Mouse (Mus musculus) kidney, adult 11 months (tissue): ENCODE data around the gene Gckr.

Experiments
- DNase-seq: peaks from one replicate; pipeline ENCODE4 v3.0.0; 2022

Gckr gene

DNA sequence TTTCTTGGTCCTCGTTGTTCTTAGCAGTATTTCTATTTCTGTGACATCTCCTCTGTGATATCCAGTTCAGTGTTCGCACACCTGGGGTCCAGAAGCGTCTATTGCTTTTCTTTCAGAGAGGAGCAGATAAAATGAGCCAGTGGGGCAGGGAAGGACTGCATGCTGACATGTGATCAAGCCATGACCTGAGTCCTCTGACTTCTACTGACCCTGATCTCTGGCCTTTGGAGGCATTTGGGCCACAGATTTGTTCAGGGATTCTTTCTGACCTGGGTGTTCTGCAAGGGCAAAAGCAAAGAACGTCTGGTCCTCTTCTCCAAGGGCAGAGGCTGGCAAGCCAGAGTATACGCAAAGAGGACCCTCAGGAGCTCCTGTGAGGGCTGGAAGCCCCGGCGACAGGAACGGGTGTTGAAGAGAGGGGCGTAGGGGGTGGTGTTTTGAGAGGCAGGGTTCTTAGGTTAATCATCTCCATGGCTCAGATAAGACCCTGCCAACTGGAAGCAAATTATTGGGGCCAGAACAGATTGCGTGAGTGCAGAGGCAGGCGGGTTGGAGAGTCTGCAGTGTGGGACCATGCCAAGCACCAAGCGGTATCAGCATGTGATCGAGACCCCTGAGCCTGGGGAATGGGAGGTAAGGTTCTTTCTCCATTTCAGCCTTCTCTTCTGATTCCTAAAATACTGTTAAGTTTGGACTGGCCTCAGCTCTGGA, at the start of gene Gckr:
Gene Gckr, plus strand, starts transcription at position 397 of the 711 bp plus-strand sequence.
- no peak for DNase-seq

DNA sequence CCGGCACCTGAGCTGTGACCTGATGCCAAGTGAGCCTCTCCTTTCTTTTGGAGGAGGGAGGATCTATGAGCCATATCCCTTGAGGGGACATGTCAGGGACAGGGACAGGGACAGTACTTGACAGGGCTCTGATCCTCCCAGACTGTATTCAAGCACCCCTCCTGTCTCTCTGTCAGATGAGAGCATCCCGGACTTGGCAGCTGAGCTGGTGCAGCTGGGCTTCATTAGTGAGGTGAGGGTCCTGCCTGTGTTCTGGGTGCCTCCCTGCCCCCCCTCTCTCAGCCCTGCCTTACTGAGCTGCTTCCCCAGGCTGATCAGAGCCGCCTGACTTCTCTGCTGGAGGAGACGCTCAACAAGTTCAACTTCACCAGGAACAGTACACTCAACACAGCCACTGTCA, 46.5 kb upstream of the Gckr start:
- no peak for DNase-seq

GRCm38 (mm10) chr5:31251541-31252101, 45.6 kb upstream of the Gckr start, which contains the start of gene Krtcap3:
Gene Krtcap3 (plus strand): TSS chr5:31251691.
- peak; percentile 76 for DNase-seq

GRCm38 (mm10) chr5:31252151-31252550, 45.1 kb upstream of the Gckr start:
- DNase-seq = no peak

DNA sequence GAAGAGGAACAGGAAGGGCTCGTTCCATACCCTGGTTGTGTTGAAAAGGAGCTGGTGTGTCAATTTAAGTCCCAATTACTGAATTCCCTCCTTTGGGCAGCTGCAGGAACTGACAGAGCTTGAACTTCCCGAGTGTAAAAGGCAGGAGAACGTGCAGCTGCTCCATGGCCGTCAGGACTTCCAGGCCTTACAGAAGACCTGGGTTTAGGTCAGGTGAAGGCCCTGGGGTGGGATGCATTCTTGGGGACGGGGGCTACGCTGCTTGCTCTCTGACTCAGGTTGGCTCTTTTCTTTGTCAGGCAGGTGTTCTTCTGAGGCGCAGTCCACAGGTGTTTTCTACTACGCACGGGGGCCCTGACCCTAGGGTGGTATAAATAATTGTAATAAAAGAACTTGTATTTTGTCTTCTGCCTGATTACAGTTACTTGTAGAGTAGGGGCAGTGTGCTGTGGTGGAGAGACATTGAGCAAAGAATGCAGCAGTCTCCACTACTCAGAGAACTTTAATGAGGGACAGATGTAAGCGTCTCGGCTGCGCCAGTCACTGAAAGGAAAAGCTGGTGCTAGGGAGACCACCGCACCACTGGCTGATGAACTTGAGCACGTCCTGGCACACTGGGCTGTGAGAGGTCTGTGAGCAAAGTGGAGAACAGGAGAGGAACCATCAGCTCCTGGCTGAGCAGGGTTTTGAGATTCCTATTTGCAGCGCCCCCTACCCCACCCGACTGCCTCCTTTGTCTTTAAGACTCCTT, 44.3 kb upstream of the Gckr start:
- DNase-seq = no peak

- DNase-seq = no peak
Observed at GRCm38 (mm10) chr5:31253806-31254205, 43.4 kb upstream of the Gckr start.

GRCm38 (mm10) chr5:31254452-31254851, 42.8 kb upstream of the Gckr start:
- DNase-seq = peak; percentile 43

DNA sequence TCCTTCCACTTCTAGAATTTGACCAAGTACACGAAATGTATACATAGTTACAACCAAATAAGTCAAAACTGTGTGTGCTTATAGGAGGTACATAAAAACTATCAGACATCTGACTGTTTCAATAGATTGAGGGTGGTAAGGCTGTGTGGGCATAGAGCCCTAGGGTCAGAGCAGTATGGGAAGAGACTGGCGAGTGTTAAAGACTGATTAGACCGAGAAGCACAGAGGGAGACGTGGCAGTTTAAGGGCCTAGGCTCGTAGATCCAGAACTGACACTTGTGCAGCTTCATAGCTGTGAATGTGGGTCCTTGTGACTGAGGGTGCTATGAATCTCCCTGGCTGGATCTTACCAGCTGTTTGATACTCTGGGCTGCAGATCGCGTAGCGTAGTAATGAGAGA, 42.3 kb upstream of the Gckr start:
- DNase-seq = no peak

DNA sequence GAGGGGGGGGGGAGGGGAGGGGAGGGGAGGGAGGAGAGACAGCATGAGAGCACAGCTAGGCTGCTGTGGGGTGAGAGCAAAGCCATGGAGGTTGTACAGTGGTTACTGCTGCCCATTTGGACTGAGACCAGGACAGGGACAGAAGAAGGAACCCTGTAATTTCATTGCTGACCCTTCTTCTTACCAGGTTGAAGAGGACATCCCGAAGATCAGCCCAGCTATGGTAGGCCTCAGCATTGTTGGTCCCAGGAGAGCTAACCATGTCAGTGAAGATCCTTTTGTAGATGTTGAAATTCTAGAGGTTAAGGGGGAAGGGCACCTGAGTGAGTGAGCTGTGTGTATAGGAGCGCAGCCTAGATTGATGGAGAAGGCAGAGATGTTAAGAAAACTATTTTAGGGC, 41.9 kb upstream of the Gckr start:
- DNase-seq = no peak

DNA sequence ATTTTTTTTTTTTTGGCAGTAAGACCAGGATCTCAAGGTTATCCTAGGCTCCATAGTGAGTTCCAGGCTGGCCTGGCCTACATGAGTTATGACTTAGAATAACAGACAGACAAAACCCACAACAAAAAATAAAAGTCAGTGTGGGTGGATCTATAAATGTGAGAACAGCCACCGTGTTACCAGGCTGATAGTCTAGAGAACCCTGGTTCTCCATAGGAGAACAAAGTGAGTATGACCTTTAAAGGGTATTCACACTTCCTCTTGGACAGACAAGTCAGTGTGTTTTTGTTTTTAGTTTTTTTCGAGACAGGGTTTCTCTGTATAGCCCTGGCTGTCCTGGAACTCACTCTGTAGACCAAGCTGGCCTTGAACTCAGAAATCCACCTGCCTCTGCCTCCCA, 41.3 kb upstream of the Gckr start:
- no peak for DNase-seq

DNA sequence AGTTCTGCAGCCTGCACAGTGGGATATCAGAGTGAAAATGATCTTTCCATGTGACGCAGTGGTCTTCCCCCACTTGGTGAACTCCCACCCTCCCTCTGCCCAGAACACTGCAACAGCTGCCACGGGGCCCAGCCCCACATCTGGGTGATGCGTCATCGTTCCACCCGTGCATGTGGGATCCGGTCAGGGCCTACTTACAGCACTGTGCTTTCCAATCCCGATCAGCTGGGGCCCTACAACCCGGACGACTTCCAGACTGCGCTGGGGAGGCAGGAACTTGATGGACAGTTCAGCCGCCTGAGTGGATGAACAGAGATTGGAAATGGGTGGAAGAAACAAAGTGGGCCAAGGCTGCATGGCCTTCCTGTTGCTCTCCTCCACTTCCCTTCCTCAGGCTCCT, 39.6 kb upstream of the Gckr start:
- DNase-seq = no peak

DNA sequence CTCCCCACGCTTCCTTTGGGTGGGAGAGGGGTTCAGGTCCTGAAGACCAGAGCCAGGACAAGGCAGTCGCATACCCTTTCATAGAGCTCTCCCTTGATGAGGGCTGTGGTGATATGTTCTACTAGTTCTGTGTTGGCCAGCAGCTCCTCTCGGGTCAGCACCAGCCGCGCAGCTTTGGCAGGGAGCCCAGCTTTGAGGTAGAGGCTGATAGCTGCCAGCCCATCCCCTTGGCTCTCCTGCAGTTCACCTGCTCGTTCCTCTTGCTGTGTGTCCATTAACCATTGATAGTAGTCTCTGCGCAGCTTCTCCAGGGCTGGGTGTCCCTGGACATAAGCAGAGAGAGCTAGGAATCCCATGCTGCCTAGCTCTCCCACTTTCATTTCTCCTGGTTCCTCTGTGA, 31.1 kb upstream of the Gckr start:
- DNase-seq = no peak

DNA sequence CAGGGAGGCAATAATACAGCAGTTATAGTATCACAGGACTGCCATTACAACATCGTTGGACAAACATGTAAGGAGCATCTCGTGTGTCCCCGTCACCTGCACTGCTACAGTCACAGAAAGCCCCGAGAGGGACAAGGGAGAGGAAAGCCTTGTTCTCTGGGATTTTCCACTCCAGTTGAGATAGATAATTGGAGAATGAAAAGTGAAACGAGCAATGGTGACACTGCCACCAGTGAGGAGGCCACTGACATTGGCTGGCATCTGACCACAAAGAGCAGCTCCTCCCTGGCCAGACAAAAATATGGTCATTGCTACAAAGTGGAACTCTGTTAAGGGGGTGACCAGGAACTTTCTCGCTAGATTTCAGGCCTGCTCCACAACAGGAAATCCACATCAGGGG, 29.6 kb upstream of the Gckr start:
- DNase-seq = no peak

- no peak for DNase-seq
Observed at GRCm38 (mm10) chr5:31273018-31273417, 24.2 kb upstream of the Gckr start.

DNA sequence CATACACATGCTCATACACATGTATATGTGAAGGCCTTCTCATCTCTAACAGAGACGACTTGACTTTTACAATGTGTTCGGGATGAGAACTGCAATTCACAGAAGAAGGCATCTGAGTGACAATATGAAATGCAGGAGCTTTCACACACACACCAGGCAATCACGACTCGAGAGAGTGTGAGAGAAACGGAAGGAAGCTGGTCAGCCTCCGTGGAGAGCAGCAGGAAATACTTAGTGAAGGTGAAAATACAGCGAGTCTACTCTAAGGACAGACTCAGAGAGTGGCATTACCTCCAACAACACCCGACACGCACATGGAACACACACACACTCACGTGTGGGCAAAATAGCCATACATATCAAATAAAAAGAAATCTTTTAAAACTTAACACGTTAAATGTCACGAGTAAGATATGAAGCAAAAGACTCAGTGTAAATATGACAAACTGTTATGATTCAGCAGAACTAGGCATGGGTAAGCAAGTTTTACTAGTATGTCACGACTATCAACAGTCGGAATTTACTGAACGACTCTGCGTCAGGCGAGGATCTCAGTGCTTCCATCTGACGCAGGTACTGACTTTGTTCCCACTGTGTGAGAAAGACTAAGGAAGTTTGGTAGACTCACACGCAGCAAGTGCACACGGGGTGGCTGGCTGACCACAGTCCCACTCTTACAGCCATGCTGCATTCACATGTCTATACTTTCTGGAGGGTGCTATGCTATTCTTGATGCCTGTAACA, 17.8 kb upstream of the Gckr start:
- no peak for DNase-seq

DNA sequence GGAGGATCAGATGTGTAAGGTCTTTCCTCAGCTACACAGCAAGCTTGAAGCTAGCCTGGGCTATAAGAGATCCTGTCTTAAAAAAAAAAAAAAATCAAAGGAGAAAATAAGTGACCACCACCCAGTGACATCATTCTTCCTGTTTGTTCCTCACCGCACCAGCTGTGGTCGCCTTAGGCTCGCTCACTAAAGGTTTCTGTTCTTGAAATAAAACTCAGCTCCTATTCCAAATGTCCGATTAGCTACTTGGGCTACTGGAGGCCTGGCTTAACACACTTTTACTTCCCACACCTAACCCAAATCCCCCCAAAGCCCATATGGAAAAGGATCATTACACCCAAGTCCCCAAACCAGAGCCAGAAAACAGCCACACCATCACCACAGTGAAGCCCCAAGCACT, 9.0 kb upstream of the Gckr start:
- DNase-seq = no peak

DNA sequence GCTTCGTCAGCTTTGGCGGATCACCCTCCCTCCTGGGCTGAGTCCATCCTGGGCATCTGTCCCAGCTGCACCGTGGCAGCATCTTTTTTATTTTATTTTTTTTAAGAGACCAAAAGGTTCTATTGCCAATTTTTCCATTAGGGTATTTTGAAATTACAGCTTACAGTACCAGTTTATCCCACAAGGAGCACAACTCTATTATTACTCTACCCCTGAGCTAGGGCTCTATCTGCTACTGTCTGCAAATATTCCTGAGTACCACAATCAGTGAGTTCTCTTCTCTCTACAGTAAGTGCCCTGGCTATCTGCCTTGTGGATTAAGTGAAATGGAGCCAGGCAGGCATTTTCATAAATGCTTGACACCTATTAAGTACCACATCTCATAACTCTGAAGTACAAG, 8.6 kb upstream of the Gckr start:
- DNase-seq = no peak

DNA sequence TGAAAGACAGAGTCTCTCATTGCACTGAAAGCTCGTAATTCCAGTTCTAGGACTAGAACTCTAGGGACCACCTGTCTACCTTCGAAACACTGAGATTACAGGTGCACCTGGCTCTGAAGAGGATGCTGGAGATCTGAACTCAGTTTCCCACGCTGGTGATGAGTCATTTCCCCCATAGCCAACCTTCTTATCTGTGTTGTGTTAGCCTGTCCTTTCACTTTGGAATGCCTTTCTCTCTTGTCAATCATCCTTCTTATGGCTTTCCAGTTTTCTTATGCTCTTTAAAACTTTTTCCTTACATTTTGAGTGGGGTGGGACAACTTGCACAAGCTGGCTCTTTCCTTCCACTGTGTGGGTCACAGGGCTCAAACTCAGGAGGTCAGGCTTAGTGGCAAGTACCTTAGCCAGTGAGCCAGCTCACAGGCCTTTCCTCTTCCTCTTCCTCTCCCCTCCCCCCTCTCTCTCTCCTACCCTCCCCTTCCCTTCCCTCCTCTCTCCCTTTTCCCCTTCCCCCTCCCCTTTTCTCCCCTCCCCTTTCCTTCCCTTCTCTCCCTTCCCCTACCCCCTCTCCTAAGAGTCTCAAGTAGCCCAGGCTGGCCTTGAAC, 7.5 kb upstream of the Gckr start:
- no peak for DNase-seq

DNA sequence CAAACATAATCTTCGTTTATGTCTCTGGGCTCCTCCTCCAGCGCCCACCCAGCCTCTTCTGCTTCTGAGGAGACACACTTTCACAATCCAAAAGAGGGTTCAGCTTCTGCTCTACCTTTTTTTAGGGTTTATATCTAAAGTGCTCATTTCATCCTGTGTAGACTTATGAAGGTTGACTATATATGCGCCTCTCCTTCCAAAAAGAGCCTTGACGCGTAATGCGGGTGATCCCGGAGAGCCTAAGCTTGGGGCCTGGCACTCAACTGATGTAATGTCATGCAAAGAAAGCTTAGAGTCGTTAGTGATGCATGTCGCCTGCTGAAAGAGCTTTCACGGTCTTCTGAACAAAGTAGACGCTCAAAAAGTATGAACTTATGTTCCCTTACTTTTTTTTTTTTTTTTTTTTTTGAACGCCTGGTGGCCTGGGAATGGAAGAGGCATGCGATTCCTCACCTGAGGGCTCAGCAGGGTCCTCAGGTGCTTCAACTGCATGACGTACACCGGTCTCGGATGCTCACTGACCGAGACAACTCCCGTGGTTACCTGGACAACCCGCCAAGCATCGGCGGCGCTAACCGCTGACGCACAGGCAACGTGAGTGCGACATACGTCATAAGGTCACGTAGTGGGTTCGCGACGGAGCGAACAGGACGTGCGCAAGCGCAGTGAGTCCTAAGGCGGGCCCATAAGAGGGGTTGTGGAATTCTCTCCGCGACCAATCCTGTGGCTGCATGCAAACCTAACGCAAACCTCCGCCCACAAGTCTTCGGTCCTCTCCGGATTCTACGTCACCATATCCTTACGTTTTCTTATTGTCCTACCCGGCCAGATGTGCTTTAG, 6.5 kb upstream of the Gckr start, which contains the start of gene Ift172:
Gene Ift172, minus strand, starts transcription at position 596 of the 840 bp plus-strand sequence.
- peak; percentile 98 for DNase-seq

GRCm38 (mm10) chr5:31291361-31291688, 5.9 kb upstream of the Gckr start:
- DNase-seq = no peak

DNA sequence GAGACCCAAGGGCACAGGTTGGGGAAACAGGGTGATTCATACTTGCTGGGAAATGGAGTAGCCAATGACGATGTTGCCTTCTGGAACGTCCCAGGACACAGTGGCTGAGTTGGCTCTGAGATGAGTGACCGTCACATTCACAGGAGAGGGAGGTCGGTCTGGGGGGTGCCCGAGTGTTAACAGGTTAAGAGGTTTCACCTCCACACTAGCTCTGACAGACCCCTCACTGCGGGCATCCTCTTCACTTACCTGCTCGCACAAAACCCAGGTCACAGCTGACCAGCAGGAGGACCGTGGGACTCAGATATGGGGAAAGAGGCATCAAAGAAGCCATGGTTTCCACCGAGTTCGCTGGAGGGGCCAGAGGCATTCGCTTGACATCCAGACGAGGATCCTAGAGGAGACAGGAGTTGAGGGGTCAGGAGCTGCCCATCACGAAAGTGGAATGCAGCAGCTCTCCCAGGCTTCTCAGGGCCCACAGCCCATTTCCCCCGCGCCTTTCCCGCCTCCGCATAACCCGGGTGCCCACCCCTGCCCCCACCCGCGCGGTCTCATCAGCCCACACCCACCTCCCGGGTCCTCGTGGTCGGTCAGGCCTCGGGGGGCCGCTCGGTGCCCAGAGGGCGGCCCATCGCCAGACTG, 2.2 kb upstream of the Gckr start:
- no peak for DNase-seq
